In the genomic region with DNA sequence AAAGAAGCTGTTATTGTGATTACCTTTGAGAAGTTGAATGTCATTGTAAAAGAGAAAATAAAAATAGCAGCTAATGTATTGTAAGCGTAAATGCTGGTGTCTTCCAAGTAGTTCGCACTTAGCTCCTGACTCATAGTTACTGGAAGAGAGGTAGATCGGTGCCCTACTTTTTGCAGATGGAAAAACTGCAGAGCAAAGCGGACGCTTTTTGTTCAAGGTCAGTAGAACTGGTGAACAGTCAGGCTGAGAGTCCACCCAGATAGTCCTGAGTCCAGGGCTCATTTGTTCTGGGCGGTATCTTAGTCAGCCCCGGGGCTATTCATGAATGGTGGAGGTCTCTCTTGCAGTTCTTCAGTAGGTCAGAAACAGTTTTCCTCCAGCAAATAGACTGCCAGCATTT, we compare ENCODE assay signal across 17 mouse cellular contexts. TPM values are rescaled to one million over a fixed set of nuclear protein-coding genes. Genes with fewer than 3 reads are reported as not detected.
DNase-seq lines count a peak whose midpoint lies in the region; ATAC-seq lines count a peak whose summit lies in the region.
"Had no signal": no experiment of that assay in that cellular context is flagged by ENCODE, and none has a peak within 500 bp of the region (broad histone marks: within the 10 kb centered on the region; RNA-seq: fewer than 3 reads in every experiment).

No protein-coding gene starts in this region.

- H3K27me3 ChIP-seq in heart, embryonic 11.5 days (ENCODE audit: control insufficient read depth, insufficient read depth, low read length): no peaks in the 10 kb centered on the region
- no peaks in the 10 kb centered on the region for H3K27me3 ChIP-seq in liver, embryonic 12.5 days (replicated peaks)
- no peaks in the 10 kb centered on the region for H3K27me3 ChIP-seq in liver, embryonic 11.5 days (replicated peaks; ENCODE audit: control insufficient read depth, insufficient read depth, low read length)
- no peaks in the 10 kb centered on the region for H3K27me3 ChIP-seq in limb, embryonic 15.5 days
- H3K27me3 ChIP-seq: CH12.LX; embryonic facial prominence, embryonic 12.5 days; Patski had no signal

- no peak for ATAC-seq in heart, embryonic 11.5 days (replicated peaks; ENCODE audit: insufficient number of reproducible peaks, low FRiP score, low TSS enrichment)
- ATAC-seq in liver, embryonic 12.5 days: no peak
- ATAC-seq in liver, embryonic 11.5 days (replicated peaks; ENCODE audit: low FRiP score): no peak
- ATAC-seq in limb, embryonic 15.5 days (ENCODE audit: insufficient number of reproducible peaks, low FRiP score, low TSS enrichment, low read depth): no peak
- ATAC-seq: hindbrain, embryonic 16.5 days; Patski had no signal

- H3K9me3 ChIP-seq in heart, embryonic 11.5 days (replicated peaks; ENCODE audit: control insufficient read depth, low read length): no peaks in the 10 kb centered on the region
- H3K9me3 ChIP-seq in liver, embryonic 12.5 days (replicated peaks): no peaks in the 10 kb centered on the region
- H3K9me3 ChIP-seq in liver, embryonic 11.5 days (ENCODE audit: control insufficient read depth, low read length): no peaks in the 10 kb centered on the region
- H3K9me3 ChIP-seq in limb, embryonic 15.5 days: no peaks in the 10 kb centered on the region
- H3K9me3 ChIP-seq: embryonic facial prominence, embryonic 12.5 days; midbrain, embryonic 10.5 days had no signal

- WGBS in heart, embryonic 11.5 days (ENCODE audit: insufficient replicate concordance): 80% methylated on average over 7 of the region's 7 CpGs
- WGBS in liver, embryonic 12.5 days (ENCODE audit: insufficient replicate concordance): 89% methylated on average over 7 of the region's 7 CpGs
- 89% methylated on average over 7 of the region's 7 CpGs for WGBS in liver, embryonic 11.5 days
- WGBS in limb, embryonic 15.5 days: 59% methylated on average over 7 of the region's 7 CpGs

- peak; percentile 72 for DNase-seq in adrenal gland, adult 2 months
- DNase-seq in adrenal gland, postnatal 25 days: no peak
- no peak for DNase-seq in heart, postnatal 14 days
- no peak for DNase-seq in liver, embryonic 11.5 days (ENCODE audit: low spot score)
- DNase-seq in cerebellum, postnatal 36 days: no peak
- DNase-seq: kidney, adult 18-20 months; kidney, postnatal 4 days; lung, adult 18-20 months; lung, postnatal 36 days had no signal

- H3K27ac ChIP-seq in heart, embryonic 11.5 days (ENCODE audit: low read depth, low read length): peak overlapping the region; percentile 50
- H3K27ac ChIP-seq in liver, embryonic 12.5 days: 0 out of 2 replicates have a peak overlapping the region, but pooled peaks have one; percentile 4
- no peak overlapping the region for H3K27ac ChIP-seq in liver, embryonic 11.5 days (ENCODE audit: low read depth, low read length)
- 0 out of 2 replicates have a peak overlapping the region, but pooled peaks have one; percentile 3 for H3K27ac ChIP-seq in limb, embryonic 15.5 days
- H3K27ac ChIP-seq: embryonic facial prominence, embryonic 12.5 days; midbrain, embryonic 10.5 days had no signal

- intact Hi-C loops in heart, postnatal 14 days (cut with DNase I): loop anchor here (5.0 kb wide), 1 partner anchor 52 kb away; no protein-coding TSS in a partner anchor

- H3K4me2 ChIP-seq in heart, embryonic 11.5 days: no peak overlapping the region
- H3K4me2 ChIP-seq in liver, embryonic 12.5 days: no peak overlapping the region
- no peak overlapping the region for H3K4me2 ChIP-seq in liver, embryonic 11.5 days
- H3K4me2 ChIP-seq in limb, embryonic 15.5 days: no peak overlapping the region
- H3K4me2 ChIP-seq: embryonic facial prominence, embryonic 12.5 days had no signal

- H3K36me3 ChIP-seq in heart, embryonic 11.5 days (ENCODE audit: control insufficient read depth, insufficient read depth, low read length): peaks cover 6% of the 10 kb centered on the region; the same call in 1 of the 2 replicates
- peaks cover 22% of the 10 kb centered on the region for H3K36me3 ChIP-seq in liver, embryonic 12.5 days
- H3K36me3 ChIP-seq in liver, embryonic 11.5 days (ENCODE audit: control insufficient read depth, insufficient read depth, low read length): peaks cover 9% of the 10 kb centered on the region; the same call in 1 of the 2 replicates
- peaks cover 29% of the 10 kb centered on the region for H3K36me3 ChIP-seq in limb, embryonic 15.5 days

- H3K9ac ChIP-seq in heart, embryonic 11.5 days (ENCODE audit: low read depth, low read length): no peak overlapping the region
- no peak overlapping the region for H3K9ac ChIP-seq in liver, embryonic 12.5 days
- no peak overlapping the region for H3K9ac ChIP-seq in liver, embryonic 11.5 days (ENCODE audit: low read depth, low read length)
- H3K9ac ChIP-seq in limb, embryonic 15.5 days: no peak overlapping the region
- H3K9ac ChIP-seq: embryonic facial prominence, embryonic 12.5 days had no signal

- no peak overlapping the region for H3K4me3 ChIP-seq in heart, embryonic 11.5 days (ENCODE audit: low read depth, low read length)
- H3K4me3 ChIP-seq in liver, embryonic 12.5 days: no peak overlapping the region
- H3K4me3 ChIP-seq in liver, embryonic 11.5 days (ENCODE audit: low read depth, low read length): no peak overlapping the region
- no peak overlapping the region for H3K4me3 ChIP-seq in limb, embryonic 15.5 days
- H3K4me3 ChIP-seq: embryonic facial prominence, embryonic 12.5 days; midbrain, embryonic 10.5 days had no signal

- peaks cover 33% of the 10 kb centered on the region for H3K4me1 ChIP-seq in heart, embryonic 11.5 days (ENCODE audit: control insufficient read depth, insufficient read depth, low read length)
- H3K4me1 ChIP-seq in liver, embryonic 12.5 days: peaks cover 54% of the 10 kb centered on the region
- peaks cover 32% of the 10 kb centered on the region for H3K4me1 ChIP-seq in liver, embryonic 11.5 days (replicated peaks; ENCODE audit: control insufficient read depth, insufficient read depth, low read length)
- peaks cover 32% of the 10 kb centered on the region for H3K4me1 ChIP-seq in limb, embryonic 15.5 days

RNA-seq across cellular contexts. Expression of a gene that starts 39.3 kb away (rescaled TPM):
- total RNA-seq in adrenal gland, adult 2 months (2021): 10 to 100 TPM; 33.4 to 37.3 TPM
- polyA plus RNA-seq in adrenal gland, adult 2 months (2012; rRNA removed): 9.5 and 12.3 TPM in 2 replicates
- total RNA-seq in adrenal gland, postnatal 25 days (2021): 46.8 and 57.7 TPM in 2 replicates
- polyA plus RNA-seq in heart, embryonic 11.5 days (2014; fragmentation: Nextera tagmentation; extraction: Ambion mirVana): 11.9 and 14.9 TPM in 2 replicates
- total RNA-seq in heart, postnatal 14 days (2021): 10 to 100 TPM; 33.5 to 38.4 TPM
- polyA plus RNA-seq in liver, embryonic 12.5 days (2016; fragmentation: Nextera tagmentation; extraction: Ambion mirVana): 3.7 and 3.9 TPM in 2 replicates
- 6.7 TPM in 2 replicates for polyA plus RNA-seq in liver, embryonic 11.5 days (2014; fragmentation: Nextera tagmentation; extraction: Ambion mirVana)
- polyA plus RNA-seq in limb, embryonic 15.5 days (2015; fragmentation: Nextera tagmentation; extraction: Ambion mirVana): 18.9 and 22.9 TPM in 2 replicates
